Mouse (Mus musculus) spleen, adult 2 months (tissue): ENCODE data around the gene Intu.

ENCODE experiments used
- CTCF ChIP-seq: fragments of 200-500 bp; IDR thresholded peaks from 2 replicates; pipeline ENCODE4 v1.5.1; 2011; ENCODE audit warnings: mild to moderate bottlenecking, inconsistent platforms; ENCODE audit not compliant: insufficient read depth, insufficient read length, insufficient replicate concordance; ENCODE audit errors: extremely low read depth
- POLR2A ChIP-seq: fragments of 200-500 bp; IDR thresholded peaks from 2 replicates; pipeline ENCODE4 v1.6.1; 2011; ENCODE audit warnings: low read depth, low read length, inconsistent platforms

GRCm38 (mm10) chr3:40523371-40523783 lies 7.7 kb upstream of the Intu start:
- TF ChIP-seq POLR2A (no peak), CTCF (no peak)
